Mouse (Mus musculus): ENCODE data around the gene Lcmt2. TPM values are rescaled to one million over a fixed set of nuclear protein-coding genes. Genes with fewer than 3 reads are reported as not detected.

Gene Lcmt2
- 21.5 and 22.2 TPM in 2 replicates for polyA plus RNA-seq (2015; fragmentation: Nextera tagmentation; extraction: Ambion mirVana)

- peak; percentile 92 for ATAC-seq (ENCODE audit: insufficient number of reproducible peaks, insufficient read depth, low FRiP score, low TSS enrichment, low read depth)
- peaks cover 20% of the 10 kb centered on the region for H3K4me1 ChIP-seq
These were observed at the start of gene Lcmt2, which contains the start of gene Adal for GRCm38 (mm10) chr2:121140018-121140882. Gene Lcmt2, minus strand, starts transcription at chr2:121140653. Gene Adal, plus strand, starts transcription at chr2:121140428.

GRCm38 (mm10) chr2:121188530-121188929 is 48.1 kb upstream of the Lcmt2 start:
- no peak overlapping the region for H3K4me2 ChIP-seq
- 72% methylated on average over 1 of the region's 1 CpGs for WGBS
- no peak for ATAC-seq (ENCODE audit: insufficient number of reproducible peaks, insufficient read depth, low FRiP score, low TSS enrichment, low read depth)
- H3K9me3 ChIP-seq, result no peaks in the 10 kb centered on the region
- H3K9ac ChIP-seq, result no peak overlapping the region
- no peak overlapping the region for H3K27ac ChIP-seq
- no peak overlapping the region for H3K4me3 ChIP-seq
- peaks cover 90% of the 10 kb centered on the region for H3K36me3 ChIP-seq
- H3K27me3 ChIP-seq, result no peaks in the 10 kb centered on the region
- no peaks in the 10 kb centered on the region for H3K4me1 ChIP-seq

More at GRCm38 (mm10) chr2:121140018-121140882, at the start of gene Lcmt2, which contains the start of gene Adal:
- peaks cover 27% of the 10 kb centered on the region for H3K36me3 ChIP-seq
- H3K27me3 ChIP-seq, result no peaks in the 10 kb centered on the region
- H3K9me3 ChIP-seq, result no peaks in the 10 kb centered on the region
- H3K9ac ChIP-seq, result peak within 1 kb of the TSS; percentile 92
- peak within 1 kb of the TSS; percentile 92 for H3K4me2 ChIP-seq
- H3K4me3 ChIP-seq, result peak within 1 kb of the TSS; percentile 72
- WGBS, result 1% methylated on average over 87 of the region's 87 CpGs
- peak within 1 kb of the TSS; percentile 99 for H3K27ac ChIP-seq

DNA sequence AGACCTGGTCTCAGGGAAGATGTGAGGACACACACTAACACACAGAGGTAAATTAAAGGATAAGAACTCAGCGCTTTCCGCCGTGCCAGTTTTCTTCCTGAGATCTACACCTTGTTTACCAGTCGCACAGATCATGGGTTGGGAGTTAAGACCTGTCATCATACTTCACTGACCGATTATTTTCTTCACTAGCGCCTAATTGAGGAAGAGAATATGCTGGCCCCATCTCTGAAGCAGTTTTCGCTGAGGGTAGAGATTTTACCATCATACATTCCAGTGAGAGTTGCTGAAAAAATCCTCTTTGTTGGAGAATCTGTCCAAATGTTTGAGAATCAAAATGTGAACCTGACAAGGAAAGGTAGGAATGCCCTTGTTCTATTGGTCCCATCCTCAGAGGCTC is 43.7 kb upstream of the Lcmt2 start:
- Histone ChIP-seq H3K27me3 (no peaks in the 10 kb centered on the region), H3K4me1 (no peaks in the 10 kb centered on the region), H3K36me3 (peaks cover 73% of the 10 kb centered on the region), H3K4me2 (no peak overlapping the region), H3K27ac (no peak overlapping the region), H3K9me3 (no peaks in the 10 kb centered on the region), H3K9ac (no peak overlapping the region), H3K4me3 (no peak overlapping the region)
- ATAC-seq (ENCODE audit: insufficient number of reproducible peaks, insufficient read depth, low FRiP score, low TSS enrichment, low read depth), result no peak
- 94% methylated on average over 7 of the region's 7 CpGs for WGBS

DNA sequence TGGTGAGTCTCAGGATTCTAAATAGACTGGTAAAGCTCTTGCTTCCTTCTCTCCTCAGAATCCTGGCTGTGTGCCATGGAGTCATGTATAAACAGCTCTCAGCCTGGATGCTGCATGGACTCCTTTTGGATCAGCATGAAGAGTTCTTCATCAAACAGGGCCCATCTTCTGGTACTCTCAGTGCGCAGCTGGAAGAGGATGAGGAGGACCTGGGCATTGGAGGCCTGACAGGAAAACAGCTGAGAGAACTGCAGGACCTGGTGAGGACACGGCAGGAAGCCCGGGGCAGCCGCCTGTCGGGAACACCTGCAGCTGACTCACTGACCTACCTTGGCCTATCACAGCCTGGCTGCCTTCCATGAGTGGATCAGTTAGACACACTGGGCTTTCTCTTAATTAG is 43.0 kb upstream of the Lcmt2 start:
- Histone ChIP-seq H3K27ac (no peak overlapping the region), H3K4me3 (no peak overlapping the region), H3K4me2 (no peak overlapping the region), H3K9me3 (no peaks in the 10 kb centered on the region), H3K27me3 (no peaks in the 10 kb centered on the region), H3K4me1 (no peaks in the 10 kb centered on the region), H3K36me3 (peaks cover 73% of the 10 kb centered on the region), H3K9ac (no peak overlapping the region)
- ATAC-seq (ENCODE audit: insufficient number of reproducible peaks, insufficient read depth, low FRiP score, low TSS enrichment, low read depth), result no peak
- WGBS, result 92% methylated on average over 5 of the region's 5 CpGs

DNA sequence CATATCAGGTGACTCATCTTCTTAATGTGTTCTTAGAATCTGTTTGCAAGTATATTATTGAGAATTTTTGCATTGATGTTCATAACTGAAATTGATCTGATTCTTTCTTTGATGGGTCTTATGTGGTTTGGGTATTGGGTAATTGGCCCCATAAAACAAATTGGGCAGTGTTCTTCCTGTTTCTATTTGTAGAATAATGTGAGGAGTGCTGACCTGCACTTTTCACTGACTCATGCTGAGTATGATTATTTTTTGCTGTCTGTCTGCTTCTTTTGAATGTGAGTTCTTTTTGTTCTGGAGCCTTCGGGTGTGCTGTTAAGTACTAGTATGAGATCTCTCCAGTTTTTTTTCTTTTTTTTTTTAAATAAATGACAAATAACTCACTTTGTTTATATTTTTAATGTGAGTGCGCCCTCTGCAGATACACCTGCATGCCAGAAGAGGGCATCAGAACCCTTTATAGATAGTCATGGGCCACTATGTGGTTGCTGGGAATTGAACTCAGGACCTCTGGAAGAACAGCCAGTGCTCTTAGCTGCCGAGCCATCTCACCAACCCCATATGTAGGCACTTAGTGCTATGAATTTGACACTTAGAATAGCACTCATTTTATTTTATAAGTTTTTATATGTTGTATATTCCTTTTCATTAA is 38.5 kb upstream of the Lcmt2 start:
- Histone ChIP-seq H3K9ac (no peak overlapping the region), H3K9me3 (no peaks in the 10 kb centered on the region), H3K36me3 (peaks cover 79% of the 10 kb centered on the region), H3K27ac (no peak overlapping the region), H3K27me3 (no peaks in the 10 kb centered on the region), H3K4me2 (no peak overlapping the region), H3K4me3 (no peak overlapping the region), H3K4me1 (no peaks in the 10 kb centered on the region)
- 87% methylated on average over 3 of the region's 3 CpGs for WGBS
- ATAC-seq (ENCODE audit: insufficient number of reproducible peaks, insufficient read depth, low FRiP score, low TSS enrichment, low read depth), result no peak

DNA sequence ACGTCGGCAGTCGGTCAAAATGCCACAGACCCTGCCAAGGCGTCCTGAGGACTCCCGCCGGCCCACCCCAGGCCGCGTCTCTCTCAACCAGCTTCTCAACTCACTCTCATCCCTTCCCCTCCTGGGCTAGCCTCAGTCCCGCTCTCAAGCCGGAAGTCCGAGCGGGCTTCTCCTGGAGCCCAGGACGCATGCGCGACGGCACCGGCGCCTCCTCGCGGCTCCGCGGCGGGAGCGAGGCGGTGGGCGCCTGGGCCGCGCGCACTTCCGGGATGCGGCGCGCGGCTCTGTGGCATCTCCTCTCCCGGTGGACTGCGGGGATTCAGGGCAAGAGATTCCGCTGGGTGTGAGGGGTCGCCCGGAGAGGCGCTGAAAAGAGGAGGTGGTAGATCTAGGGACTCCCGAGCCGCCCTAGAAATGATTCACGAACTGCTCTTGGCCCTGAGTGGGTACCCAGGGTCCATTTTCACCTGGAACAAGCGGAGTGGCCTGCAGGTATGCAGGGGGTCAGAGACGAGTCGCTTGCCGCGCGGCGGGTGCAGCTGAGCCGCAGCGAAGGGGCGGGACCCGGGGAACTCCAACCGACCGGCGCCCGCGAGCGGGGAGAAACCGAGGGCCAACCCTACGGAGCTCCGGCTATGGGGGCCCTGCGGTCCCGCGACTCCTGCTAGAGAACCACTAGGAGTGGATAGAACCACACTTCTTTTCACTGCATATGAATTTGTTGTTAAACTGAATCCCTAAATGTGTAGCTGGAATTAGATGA is 30.7 kb upstream of the Lcmt2 start, which contains the start of gene Zscan29:
Gene Zscan29 (minus strand): TSS at position 146 of the 763 bp plus-strand sequence.
- WGBS, result 1% methylated on average over 64 of the region's 66 CpGs
- H3K9ac ChIP-seq, result peak within 1 kb of the TSS; percentile 88
- H3K4me3 ChIP-seq, result peak within 1 kb of the TSS; percentile 90
- H3K4me1 ChIP-seq, result peaks cover 28% of the 10 kb centered on the region
- peak within 1 kb of the TSS; percentile 92 for H3K27ac ChIP-seq
- ATAC-seq (ENCODE audit: insufficient number of reproducible peaks, insufficient read depth, low FRiP score, low TSS enrichment, low read depth), result peak; percentile 88
- no peaks in the 10 kb centered on the region for H3K27me3 ChIP-seq
- peak within 1 kb of the TSS; percentile 77 for H3K4me2 ChIP-seq
- peaks cover 39% of the 10 kb centered on the region for H3K36me3 ChIP-seq
- H3K9me3 ChIP-seq, result no peaks in the 10 kb centered on the region

- WGBS, result 0% methylated on average over 36 of the region's 38 CpGs
- no peaks in the 10 kb centered on the region for H3K27me3 ChIP-seq
- no peaks in the 10 kb centered on the region for H3K9me3 ChIP-seq
- H3K36me3 ChIP-seq, result peaks cover 38% of the 10 kb centered on the region
- H3K4me1 ChIP-seq, result peaks cover 28% of the 10 kb centered on the region
- peak; percentile 12; the same call in 1 of the 2 replicates for ATAC-seq (ENCODE audit: insufficient number of reproducible peaks, insufficient read depth, low FRiP score, low TSS enrichment, low read depth)
- peak within 1 kb of the TSS; percentile 92 for H3K27ac ChIP-seq
- H3K9ac ChIP-seq, result peak within 1 kb of the TSS; percentile 88
- H3K4me2 ChIP-seq, result peak within 1 kb of the TSS; percentile 77
- peak within 1 kb of the TSS; percentile 90 for H3K4me3 ChIP-seq
These were observed 30.1 kb upstream of the Lcmt2 start, which contains the start of gene Tubgcp4 for GRCm38 (mm10) chr2:121170481-121170971. Gene Tubgcp4, plus strand, starts transcription at chr2:121170654.

- Histone ChIP-seq H3K27ac (no peak overlapping the region), H3K4me1 (peaks cover 28% of the 10 kb centered on the region), H3K4me2 (peak overlapping the region; percentile 77), H3K4me3 (peak overlapping the region; percentile 90), H3K9me3 (no peaks in the 10 kb centered on the region), H3K36me3 (peaks cover 35% of the 10 kb centered on the region), H3K9ac (peak overlapping the region; percentile 88), H3K27me3 (no peaks in the 10 kb centered on the region)
- ATAC-seq (ENCODE audit: insufficient number of reproducible peaks, insufficient read depth, low FRiP score, low TSS enrichment, low read depth), result no peak
- 4% methylated on average over 9 of the region's 9 CpGs for WGBS
These were observed 29.4 kb upstream of the Lcmt2 start for GRCm38 (mm10) chr2:121169902-121170301.

DNA sequence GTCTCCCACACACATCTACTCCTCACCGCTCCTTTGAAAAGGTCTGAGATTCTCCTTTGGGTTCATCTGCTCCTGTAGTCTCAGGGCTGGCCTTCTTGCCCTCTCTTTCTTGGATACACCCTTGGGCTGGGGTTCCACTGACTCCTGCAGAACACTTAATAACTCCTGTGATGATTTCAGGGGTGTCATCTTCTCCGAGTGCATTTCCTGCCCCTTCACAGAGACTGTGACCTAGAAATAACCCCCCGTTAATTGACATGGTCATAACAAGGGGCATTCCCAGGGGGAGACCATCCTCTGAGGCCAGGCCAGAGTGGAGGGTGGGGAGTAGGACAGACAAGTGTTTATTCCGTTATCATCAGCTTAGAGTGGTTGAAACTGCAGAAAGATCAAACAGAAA is 28.7 kb upstream of the Lcmt2 start:
- Histone ChIP-seq H3K9me3 (no peaks in the 10 kb centered on the region), H3K4me1 (peaks cover 28% of the 10 kb centered on the region), H3K9ac (peak overlapping the region; percentile 88), H3K4me2 (peak overlapping the region; percentile 77), H3K4me3 (peak overlapping the region; percentile 90), H3K27me3 (no peaks in the 10 kb centered on the region), H3K36me3 (peaks cover 34% of the 10 kb centered on the region), H3K27ac (no peak overlapping the region)
- ATAC-seq (ENCODE audit: insufficient number of reproducible peaks, insufficient read depth, low FRiP score, low TSS enrichment, low read depth), result no peak
- WGBS, result 57% methylated on average over 4 of the region's 4 CpGs

DNA sequence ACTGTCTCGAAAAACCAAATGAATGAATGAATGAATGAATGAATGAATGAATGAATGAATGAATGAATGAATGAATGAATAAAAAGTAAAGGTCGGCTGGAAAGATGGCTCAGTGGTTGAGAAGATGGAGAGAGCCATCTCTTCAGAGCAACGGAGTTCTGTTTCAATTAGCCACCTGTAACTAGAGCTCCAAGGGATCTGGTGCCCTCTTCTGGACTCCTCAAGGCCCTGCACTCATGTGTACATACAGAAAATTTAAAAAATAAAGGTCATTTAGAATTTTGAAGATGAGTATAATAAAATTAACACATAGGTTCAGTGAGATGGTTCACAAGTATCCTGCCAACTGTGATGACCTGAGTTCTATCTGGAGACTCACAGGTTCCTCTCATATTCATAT is 12.6 kb upstream of the Lcmt2 start:
- Histone ChIP-seq H3K9me3 (no peaks in the 10 kb centered on the region), H3K4me1 (no peaks in the 10 kb centered on the region), H3K4me2 (no peak overlapping the region), H3K36me3 (peaks cover 43% of the 10 kb centered on the region), H3K27ac (no peak overlapping the region), H3K27me3 (no peaks in the 10 kb centered on the region), H3K9ac (no peak overlapping the region), H3K4me3 (no peak overlapping the region)
- ATAC-seq (ENCODE audit: insufficient number of reproducible peaks, insufficient read depth, low FRiP score, low TSS enrichment, low read depth), result no peak
- 84% methylated on average over 3 of the region's 3 CpGs for WGBS

DNA sequence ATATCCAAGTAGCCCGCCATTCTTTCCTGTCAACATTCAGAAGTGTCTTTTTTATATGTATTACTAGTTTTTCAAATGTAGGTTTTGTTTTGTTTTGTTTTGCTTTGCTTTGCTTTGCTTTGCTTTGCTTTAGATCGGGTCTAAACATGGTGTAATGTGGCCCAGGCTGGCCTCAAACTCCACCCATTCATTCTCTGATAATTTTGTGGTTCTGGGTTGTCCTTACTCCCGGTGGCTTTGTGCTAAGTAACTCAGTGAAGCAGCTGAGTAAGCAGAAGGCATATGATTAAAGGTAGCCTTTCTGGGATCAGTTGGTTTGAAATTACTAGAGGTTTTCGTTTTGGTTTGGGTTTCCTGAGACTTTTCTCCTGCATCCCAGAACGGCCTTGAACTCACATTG is 9.2 kb upstream of the Lcmt2 start:
- Histone ChIP-seq H3K27ac (no peak overlapping the region), H3K27me3 (no peaks in the 10 kb centered on the region), H3K4me3 (no peak overlapping the region), H3K9me3 (no peaks in the 10 kb centered on the region), H3K36me3 (peaks cover 48% of the 10 kb centered on the region), H3K4me1 (no peaks in the 10 kb centered on the region), H3K9ac (no peak overlapping the region), H3K4me2 (no peak overlapping the region)
- WGBS, result 77% methylated on average over 5 of the region's 5 CpGs
- ATAC-seq (ENCODE audit: insufficient number of reproducible peaks, insufficient read depth, low FRiP score, low TSS enrichment, low read depth), result no peak
